Mouse (Mus musculus) hindbrain, embryonic 11.5 days (tissue): ENCODE measurements at regions not wholly inside any gene's neighbourhood (a gene's known extent, or its start where the extent isn't known, plus 50 kb on each side); places are given as distances from the start of the nearest gene placed in this dataset.

Experiments used
- ATAC-seq: fragments of 200-750 bp; cut with Nextera tagmentation; 2 replicates; pipeline ENCODE4 v1.8.0; 2017; ENCODE audit warnings: mild to moderate bottlenecking, moderate TSS enrichment, moderate library complexity; ENCODE audit not compliant: low FRiP score
- DNase-seq: peaks from one replicate; pipeline ENCODE4 v3.0.0-alpha.2; 2015; ENCODE audit warnings: low spot score
- H3K27ac ChIP-seq: fragments of 300-500 bp; sonication (generic); 2 replicates; pipeline ENCODE4 v1.5.1; 2014; ENCODE audit warnings: mild to moderate bottlenecking, low read depth, low read length
- H3K27me3 ChIP-seq: fragments of 300-500 bp; sonication (generic); 2 replicates; pipeline ENCODE4 v1.6.1; 2014; ENCODE audit warnings: mild to moderate bottlenecking, low read length, moderate library complexity, mixed read lengths; ENCODE audit not compliant: control insufficient read depth, insufficient read depth
- H3K36me3 ChIP-seq: fragments of 300-500 bp; sonication (generic); 2 replicates; pipeline ENCODE4 v1.6.1; 2014; ENCODE audit warnings: mild to moderate bottlenecking, low read length, moderate library complexity, mixed read lengths; ENCODE audit not compliant: control insufficient read depth, insufficient read depth
- H3K4me1 ChIP-seq: fragments of 300-500 bp; sonication (generic); replicated peaks from 2 replicates; pipeline ENCODE4 v1.6.1; 2014; ENCODE audit warnings: low read length, mixed read lengths; ENCODE audit not compliant: control insufficient read depth, insufficient read depth
- H3K4me2 ChIP-seq: fragments of 300-500 bp; sonication (generic); replicated peaks from 2 replicates; pipeline ENCODE4 v1.6.1; 2014; ENCODE audit warnings: mild to moderate bottlenecking, low read depth, low read length
- H3K4me3 ChIP-seq: fragments of 300-500 bp; sonication (generic); 2 replicates; pipeline ENCODE4 v1.5.1; 2014; ENCODE audit warnings: low read depth, low read length
- H3K9ac ChIP-seq: fragments of 300-500 bp; sonication (generic); 2 replicates; pipeline ENCODE4 v1.6.1; 2014; ENCODE audit warnings: low read depth, low read length
- H3K9me3 ChIP-seq: fragments of 300-500 bp; sonication (generic); 2 replicates; pipeline ENCODE4 v1.6.1; 2016; ENCODE audit warnings: low read length; ENCODE audit not compliant: control insufficient read depth
- WGBS: fragments of 180-500 bp; shearing (Covaris S2); extraction: QIAGEN DNeasy Blood & Tissue Kit; methylation state at CpG from one replicate; pipeline ENCODE4 v1.1.7; 2014; 5-methylcytosine and 5-hydroxymethylcytosine counted together

- WGBS, result 90% methylated on average over 9 of the region's 9 CpGs
- H3K9me3 ChIP-seq, result no peaks in the 10 kb centered on the region
These were observed 202.7 kb upstream of the Mocs1 start for GRCm38 (mm10) chr17:49225255-49226015.

GRCm38 (mm10) chr17:49226016-49226400 is 202.2 kb upstream of the Mocs1 start:
- no peak for DNase-seq
- WGBS, result 88% methylated on average over 6 of the region's 6 CpGs
- ATAC-seq, result no peak
- Histone ChIP-seq H3K4me2 (no peak overlapping the region), H3K9me3 (no peaks in the 10 kb centered on the region), H3K4me3 (no peak overlapping the region), H3K36me3 (no peaks in the 10 kb centered on the region), H3K4me1 (no peaks in the 10 kb centered on the region), H3K27me3 (no peaks in the 10 kb centered on the region), H3K27ac (no peak overlapping the region), H3K9ac (no peak overlapping the region)

More at GRCm38 (mm10) chr17:49225255-49226015, 202.7 kb upstream of the Mocs1 start:
- Histone ChIP-seq H3K36me3 (no peaks in the 10 kb centered on the region), H3K4me3 (no peak overlapping the region), H3K4me2 (no peak overlapping the region), H3K27ac (no peak overlapping the region), H3K9ac (no peak overlapping the region), H3K4me1 (no peaks in the 10 kb centered on the region), H3K27me3 (no peaks in the 10 kb centered on the region)
- ATAC-seq (no peak), DNase-seq (no peak)

GRCm38 (mm10) chr17:49231287-49231686 is 196.9 kb upstream of the Mocs1 start:
- no peaks in the 10 kb centered on the region for H3K9me3 ChIP-seq
- H3K27ac ChIP-seq, result no peak overlapping the region
- no peaks in the 10 kb centered on the region for H3K27me3 ChIP-seq
- WGBS, result 36% methylated on average over 3 of the region's 3 CpGs
- no peak overlapping the region for H3K9ac ChIP-seq
- DNase-seq, result peak; percentile 48
- H3K4me3 ChIP-seq, result no peak overlapping the region
- 0 out of 2 replicates have a peak overlapping the region, but pooled peaks have one; percentile 3 for H3K4me2 ChIP-seq
- H3K4me1 ChIP-seq, result no peaks in the 10 kb centered on the region
- ATAC-seq, result peak; percentile 79
- H3K36me3 ChIP-seq, result no peaks in the 10 kb centered on the region

- ATAC-seq, result no peak
- Histone ChIP-seq H3K27ac (no peak overlapping the region), H3K4me2 (no peak overlapping the region), H3K9ac (no peak overlapping the region), H3K4me1 (no peaks in the 10 kb centered on the region), H3K27me3 (no peaks in the 10 kb centered on the region), H3K36me3 (no peaks in the 10 kb centered on the region), H3K9me3 (no peaks in the 10 kb centered on the region), H3K4me3 (no peak overlapping the region)
- no peak for DNase-seq
These were observed 188.1 kb upstream of the Mocs1 start for GRCm38 (mm10) chr17:49240097-49240496.

- no peaks in the 10 kb centered on the region for H3K4me1 ChIP-seq
- H3K9me3 ChIP-seq, result no peaks in the 10 kb centered on the region
- ATAC-seq, result no peak
- H3K27ac ChIP-seq, result no peak overlapping the region
- H3K4me2 ChIP-seq, result no peak overlapping the region
- no peak overlapping the region for H3K4me3 ChIP-seq
- 85% methylated on average over 2 of the region's 2 CpGs for WGBS
- DNase-seq, result no peak
- no peaks in the 10 kb centered on the region for H3K36me3 ChIP-seq
- no peak overlapping the region for H3K9ac ChIP-seq
- no peaks in the 10 kb centered on the region for H3K27me3 ChIP-seq
These were observed 184.7 kb upstream of the Mocs1 start for GRCm38 (mm10) chr17:49243419-49243818.

- H3K27ac ChIP-seq, result no peak overlapping the region
- no peaks in the 10 kb centered on the region for H3K27me3 ChIP-seq
- H3K4me2 ChIP-seq, result no peak overlapping the region
- no peak for DNase-seq
- WGBS, result 61% methylated on average over 2 of the region's 2 CpGs
- no peaks in the 10 kb centered on the region for H3K9me3 ChIP-seq
- no peak overlapping the region for H3K9ac ChIP-seq
- H3K4me3 ChIP-seq, result no peak overlapping the region
- H3K4me1 ChIP-seq, result no peaks in the 10 kb centered on the region
- H3K36me3 ChIP-seq, result no peaks in the 10 kb centered on the region
- no peak for ATAC-seq
These were observed 183.1 kb upstream of the Mocs1 start for GRCm38 (mm10) chr17:49245013-49245412.

- WGBS, result 77% methylated on average over 17 of the region's 17 CpGs
- H3K4me2 ChIP-seq, result no peak overlapping the region
- ATAC-seq, result no peak
These were observed 180.9 kb upstream of the Mocs1 start for GRCm38 (mm10) chr17:49247215-49247614.

GRCm38 (mm10) chr17:49250726-49251537 is 177.2 kb upstream of the Mocs1 start:
- Histone ChIP-seq H3K9ac (no peak overlapping the region), H3K4me3 (no peak overlapping the region), H3K4me1 (peaks cover 3% of the 10 kb centered on the region; the same call in 1 of the 2 replicates), H3K27me3 (no peaks in the 10 kb centered on the region), H3K36me3 (no peaks in the 10 kb centered on the region), H3K4me2 (no peak overlapping the region), H3K9me3 (no peaks in the 10 kb centered on the region), H3K27ac (no peak overlapping the region)
- WGBS, result 54% methylated on average over 8 of the region's 8 CpGs
- DNase-seq (no peak), ATAC-seq (peak; percentile 43; the same call in 1 of the 2 replicates)

More at GRCm38 (mm10) chr17:49247215-49247614, 180.9 kb upstream of the Mocs1 start:
- Histone ChIP-seq H3K36me3 (no peaks in the 10 kb centered on the region), H3K9ac (no peak overlapping the region), H3K27me3 (no peaks in the 10 kb centered on the region), H3K27ac (no peak overlapping the region; the same call in 1 of the 2 replicates), H3K9me3 (no peaks in the 10 kb centered on the region), H3K4me1 (peaks cover 3% of the 10 kb centered on the region; the same call in 1 of the 2 replicates), H3K4me3 (no peak overlapping the region)
- DNase-seq, result no peak
